Mouse (Mus musculus) induced T-regulatory cell, adult 2 months (primary cell): ENCODE data around the gene Rnf19b.
A peak's percentile ranks its signal among the peaks of the same experiment; 100 is the strongest.

Experiments used
- DNase-seq: peaks from one replicate; pipeline ENCODE4 v3.0.0-alpha.2; 2012; ENCODE audit warnings: low read depth

Gene Rnf19b

DNA sequence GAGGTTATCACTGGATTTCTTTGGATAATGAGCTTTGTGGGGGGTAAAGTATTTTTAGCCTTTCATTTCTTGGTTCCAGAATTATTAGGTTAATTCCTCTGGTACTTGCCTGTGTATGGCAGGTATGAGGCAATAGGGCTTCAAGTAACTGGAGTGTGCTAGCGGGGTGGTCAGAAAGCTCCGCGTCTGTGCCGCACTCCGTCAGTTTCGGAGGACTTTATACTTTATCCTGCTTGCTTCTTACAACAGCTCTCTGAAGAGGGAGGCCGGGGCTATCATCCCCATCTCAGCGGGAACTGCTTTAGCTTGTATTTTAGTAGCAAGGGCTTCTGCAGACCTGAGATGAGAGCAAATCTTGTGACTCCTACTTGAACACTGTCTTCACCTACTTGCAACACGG is 21.1 kb downstream of the Rnf19b start:
- no peak for DNase-seq

DNA sequence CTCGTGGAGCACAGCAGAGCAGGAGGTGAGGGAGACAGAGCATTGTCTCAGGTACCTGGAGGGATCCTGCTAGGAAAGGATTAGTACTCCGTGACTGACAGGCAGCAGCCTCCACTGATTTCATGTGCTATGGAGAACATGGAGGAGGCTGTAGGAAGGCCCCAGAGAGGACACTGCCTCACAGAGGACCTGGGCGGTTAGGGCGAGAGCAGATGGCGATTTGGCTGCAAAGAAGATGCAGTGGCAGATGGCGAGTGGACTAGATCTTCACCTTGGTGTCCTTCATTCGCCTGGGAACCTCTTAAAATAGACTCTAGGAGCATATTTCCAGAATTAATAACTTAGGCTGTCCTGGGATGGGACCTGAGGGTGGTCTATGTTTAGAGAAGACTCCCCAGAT is 23.0 kb downstream of the Rnf19b start:
- DNase-seq = no peak

DNA sequence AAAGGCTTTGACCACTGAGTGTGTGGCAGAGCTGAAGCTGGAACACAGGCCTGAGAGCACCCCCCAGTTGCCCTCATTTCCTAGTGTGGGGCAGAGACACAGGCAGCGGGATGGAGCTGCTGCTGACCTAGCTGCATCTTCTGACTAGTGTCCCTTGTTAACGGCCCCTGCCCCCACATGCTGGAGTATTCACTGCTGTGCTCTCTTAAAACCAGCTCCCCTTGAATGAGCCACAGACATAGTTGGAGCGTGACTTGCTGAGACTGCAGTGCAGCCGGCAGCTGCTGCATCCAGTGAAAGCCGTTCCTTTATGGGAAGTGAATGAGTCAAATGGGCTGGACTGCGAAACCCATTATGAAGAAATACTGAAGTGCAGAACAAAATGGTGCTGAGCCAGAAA is 23.4 kb downstream of the Rnf19b start:
- DNase-seq = no peak

DNA sequence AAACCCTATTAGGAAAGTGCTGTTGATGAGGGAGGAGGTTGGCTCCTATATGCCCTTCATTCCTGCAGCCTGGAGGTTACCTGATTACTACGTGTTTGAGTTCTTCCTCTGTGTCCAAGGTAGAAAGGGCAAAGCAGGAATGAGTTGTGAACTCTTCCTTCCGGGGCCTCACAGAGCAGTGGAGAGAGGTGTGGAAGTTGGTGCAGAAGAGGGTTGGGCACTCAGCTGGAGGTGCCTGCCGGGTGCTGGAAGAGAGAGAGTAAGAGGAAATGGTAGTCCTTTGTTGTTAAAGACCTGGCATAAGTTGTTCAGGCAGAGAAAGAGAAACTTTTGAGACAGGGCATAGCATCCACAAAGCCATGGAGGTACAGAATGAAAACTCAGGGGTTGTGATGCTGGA is 23.9 kb downstream of the Rnf19b start:
- DNase-seq = no peak

DNA sequence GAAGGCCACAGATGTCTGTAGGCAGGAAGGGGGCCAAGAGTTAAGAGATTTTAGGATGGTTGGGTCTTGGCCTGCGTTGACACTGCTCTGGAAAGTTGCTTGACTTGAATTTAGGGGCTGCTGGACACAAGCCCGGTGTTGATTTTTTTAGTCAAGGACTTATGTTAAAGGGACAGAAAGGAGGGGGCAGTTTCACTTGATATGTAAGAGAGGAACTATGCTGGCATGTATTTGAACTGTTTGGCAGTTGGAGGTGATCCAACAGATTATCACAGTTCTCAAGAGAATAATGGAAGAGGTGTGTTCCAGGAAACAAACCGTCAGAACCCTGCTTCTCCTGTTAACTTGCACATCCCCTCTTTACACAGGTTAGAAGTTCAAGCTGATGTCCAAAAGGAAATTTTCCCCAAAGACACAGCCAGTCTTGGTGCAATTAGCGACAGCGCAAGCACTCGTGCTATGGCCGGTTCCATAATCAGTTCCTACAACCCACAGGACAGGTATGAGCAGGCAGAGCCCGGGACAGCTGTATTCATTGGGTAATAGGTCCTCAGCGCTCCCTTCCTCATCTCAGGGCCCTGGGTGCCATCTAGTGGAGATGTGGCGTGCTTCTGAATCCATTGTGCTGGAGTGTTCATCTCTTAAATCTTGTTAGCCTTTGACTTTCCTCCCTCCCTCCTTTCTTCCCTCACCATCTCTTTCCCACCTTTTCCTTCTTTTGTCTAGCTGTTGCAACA is 24.5 kb downstream of the Rnf19b start:
- DNase-seq = peak; percentile 86

DNA sequence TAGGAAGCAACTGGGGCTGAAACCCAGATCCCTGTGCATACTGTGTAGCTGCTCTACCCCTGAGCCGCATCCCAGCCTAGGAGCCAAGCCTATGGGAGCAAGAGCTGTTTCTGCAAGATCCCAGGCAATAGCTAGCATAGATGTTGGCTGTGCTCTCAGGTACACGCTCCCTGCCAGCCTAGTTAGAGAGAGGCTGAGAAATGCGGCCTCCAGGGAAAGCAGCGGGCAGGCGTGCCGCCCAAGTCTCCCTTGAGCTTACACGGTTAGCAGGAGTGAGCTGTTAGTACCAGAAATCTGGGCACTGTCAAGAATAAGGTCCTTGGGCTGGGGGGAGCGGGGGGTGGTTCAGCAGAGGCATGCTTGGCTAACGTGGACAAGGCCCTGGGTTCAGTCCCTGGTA is 26.8 kb downstream of the Rnf19b start:
- DNase-seq = no peak

DNA sequence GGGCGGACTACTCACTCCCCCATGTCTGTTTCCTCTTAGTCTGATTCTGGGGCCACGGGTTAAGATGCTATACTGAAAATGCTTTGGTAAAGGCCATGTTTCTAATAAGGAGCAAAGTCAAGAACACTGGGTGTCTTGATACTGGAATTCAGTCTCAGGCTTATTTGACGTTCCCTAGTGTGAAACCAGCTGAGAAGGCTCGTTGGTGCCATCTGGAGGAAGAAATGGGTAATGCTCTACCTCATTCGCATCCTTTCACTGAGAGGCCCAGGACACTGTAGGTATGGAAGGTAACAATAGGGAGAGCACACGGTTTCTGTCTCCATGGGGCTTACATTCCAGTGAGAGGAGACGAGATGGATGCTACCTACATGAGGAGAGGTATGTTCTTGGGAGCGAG is 28.0 kb downstream of the Rnf19b start:
- DNase-seq = peak; percentile 90

DNA sequence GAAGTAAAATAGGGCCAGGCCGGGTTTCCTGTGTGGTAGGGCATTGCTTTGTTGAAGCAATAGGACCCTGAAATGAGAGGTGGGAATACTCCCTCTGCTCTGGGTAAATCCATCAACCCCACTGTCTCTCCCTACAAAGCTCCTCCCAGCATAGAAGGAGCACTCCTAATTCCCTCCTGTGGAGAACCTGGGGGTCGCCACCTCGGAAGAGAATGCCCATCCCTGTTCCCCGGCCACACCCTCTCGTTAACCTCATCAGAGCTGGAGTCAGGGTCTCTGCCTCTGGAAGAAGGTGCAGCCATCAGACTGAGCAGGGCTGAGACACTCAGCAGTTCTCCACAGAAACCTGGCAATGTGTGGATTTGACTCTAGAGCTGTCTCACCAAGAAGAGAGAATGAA is 29.8 kb downstream of the Rnf19b start:
- DNase-seq = no peak

DNA sequence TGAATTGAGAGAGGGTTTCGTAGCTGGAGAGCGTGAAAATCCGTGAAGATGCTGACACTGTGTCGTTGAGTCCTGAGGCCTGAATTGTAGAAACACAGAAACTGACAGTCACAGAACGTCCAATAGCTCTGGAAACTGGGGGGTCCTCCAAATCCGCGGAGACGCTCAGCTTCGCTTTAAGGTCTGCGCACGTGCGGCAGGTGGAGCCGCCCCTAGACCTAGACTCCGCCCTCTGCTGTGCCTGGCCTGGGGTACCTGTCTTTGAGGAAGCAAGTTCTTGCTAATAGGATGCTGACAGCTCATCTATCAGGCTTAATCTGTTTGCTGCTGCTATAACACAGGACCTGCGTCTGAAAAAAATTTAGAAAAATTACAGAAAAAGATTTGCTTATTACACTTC is 37.2 kb downstream of the Rnf19b start:
- no peak for DNase-seq

DNA sequence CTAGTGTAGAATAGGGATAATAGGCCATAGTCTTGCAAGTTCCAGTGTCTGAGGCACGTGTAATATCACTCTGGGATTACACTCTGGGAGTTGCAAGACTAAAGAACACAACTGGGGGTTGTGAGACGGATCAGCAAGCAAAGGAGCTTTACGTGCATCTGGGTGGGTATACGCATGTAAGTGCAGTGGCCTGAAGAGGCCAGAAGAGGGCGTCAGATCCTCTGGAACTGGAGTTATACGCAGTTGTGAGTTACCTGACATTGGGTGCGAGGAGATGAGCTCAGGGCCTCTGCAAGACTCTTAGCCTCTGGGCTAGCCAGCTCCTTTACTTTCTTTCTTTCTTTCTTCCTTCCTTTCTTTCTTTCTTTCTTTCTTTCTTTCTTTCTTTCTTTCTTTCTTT is 38.9 kb downstream of the Rnf19b start:
- DNase-seq = no peak

DNA sequence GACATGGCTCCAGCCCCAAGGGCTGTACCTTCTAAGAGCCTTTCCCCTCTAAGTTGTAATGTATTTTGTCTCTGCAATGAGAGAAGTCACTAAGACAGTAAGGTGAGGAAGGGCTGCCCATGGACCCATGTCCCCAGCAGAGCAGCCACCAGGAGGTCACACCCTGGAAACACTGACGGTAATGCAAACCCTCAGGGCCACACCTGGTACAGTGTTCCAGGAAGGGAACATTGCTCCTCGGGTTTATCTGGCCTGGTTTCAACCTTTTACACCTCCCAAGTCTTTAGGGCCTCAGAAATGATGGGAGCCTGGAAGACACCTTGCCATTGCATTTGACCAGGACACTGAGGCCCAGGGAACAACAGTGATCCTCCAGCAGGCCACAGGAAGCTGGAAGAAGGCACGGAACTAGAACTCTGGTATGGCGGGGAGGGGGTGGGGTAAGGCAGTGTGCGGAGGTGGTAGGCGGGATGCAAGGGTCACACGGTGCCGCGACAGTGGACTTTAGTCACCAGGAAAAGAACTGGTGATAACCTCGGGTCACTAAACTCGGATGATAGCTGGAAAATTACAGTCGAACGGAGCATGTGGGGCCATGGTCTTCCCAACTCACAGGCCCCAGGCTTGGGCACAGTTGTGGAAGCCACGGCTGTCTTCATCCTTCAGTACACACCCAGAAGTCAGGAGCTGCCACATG is 44.2 kb downstream of the Rnf19b start:
- DNase-seq = no peak

DNA sequence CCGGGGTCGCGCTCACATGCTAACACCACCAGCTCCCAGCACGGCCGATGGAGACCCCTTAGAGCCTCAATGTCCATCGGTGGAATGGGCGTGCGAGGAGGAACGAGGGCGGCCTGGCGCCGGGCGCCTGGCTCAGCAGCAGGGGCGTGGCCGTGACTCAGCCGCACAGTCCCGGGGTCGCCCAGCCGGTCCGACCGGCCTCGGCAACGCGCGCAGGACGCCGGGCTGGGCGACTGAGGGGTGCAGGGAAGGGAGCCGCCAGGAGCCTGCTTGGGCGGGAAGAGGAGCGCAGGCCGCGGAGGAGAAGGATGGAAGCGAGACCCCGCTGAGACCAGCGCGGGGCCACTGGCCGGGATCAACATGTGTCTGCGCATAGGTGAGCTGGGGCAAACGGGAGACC is 47.3 kb downstream of the Rnf19b start, which contains the start of gene Tmem54:
TSS of gene Tmem54 (plus strand) at position 193 of the 400 bp plus-strand sequence.
- DNase-seq = no peak

DNA sequence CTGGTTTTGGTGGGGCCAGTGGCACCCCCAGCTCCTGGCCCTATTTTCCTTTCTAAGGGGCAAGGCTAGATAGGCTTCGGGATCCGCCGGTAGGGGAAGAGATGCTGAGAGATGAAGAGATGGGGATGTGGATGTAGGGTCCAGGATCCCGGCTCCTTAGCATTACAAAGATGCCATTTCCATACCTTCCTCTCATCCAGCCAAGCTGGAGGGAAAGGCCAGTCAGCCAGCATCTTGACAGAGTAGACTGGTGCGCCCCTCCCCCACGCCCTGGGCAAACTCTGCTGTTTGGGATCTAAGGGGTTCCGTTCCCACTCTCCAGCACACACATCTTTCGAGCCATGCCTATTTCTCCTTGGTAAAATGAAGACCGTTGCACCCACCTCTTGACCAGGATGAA is 48.0 kb downstream of the Rnf19b start:
- DNase-seq = no peak

DNA sequence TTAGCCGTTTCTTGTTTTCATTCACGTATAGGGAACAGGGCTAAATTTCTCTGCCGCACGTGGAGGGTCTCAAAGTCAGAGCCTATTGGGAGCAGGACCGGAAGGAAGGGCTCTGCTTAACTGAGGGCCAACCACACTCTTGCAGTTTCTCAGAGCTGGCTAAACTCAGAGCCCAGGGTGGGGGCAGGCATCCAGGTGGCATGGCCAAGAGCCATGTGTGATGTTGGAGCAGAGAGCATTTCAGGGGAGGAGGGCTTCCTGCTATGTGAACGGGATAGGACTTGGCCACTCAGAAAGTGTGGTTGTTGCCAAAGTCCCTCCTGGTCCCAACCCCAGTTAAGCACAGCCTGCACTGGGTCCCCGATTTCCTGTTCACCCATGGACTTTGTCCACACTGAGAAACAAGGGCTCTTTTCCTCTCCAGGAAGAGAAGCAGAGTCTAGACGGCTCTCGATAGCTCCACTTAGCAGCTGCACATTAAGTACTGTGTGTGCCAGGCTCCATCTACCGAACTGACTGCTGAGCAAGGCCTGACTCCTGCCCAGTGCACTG is 49.4 kb downstream of the Rnf19b start:
- DNase-seq = no peak

DNA sequence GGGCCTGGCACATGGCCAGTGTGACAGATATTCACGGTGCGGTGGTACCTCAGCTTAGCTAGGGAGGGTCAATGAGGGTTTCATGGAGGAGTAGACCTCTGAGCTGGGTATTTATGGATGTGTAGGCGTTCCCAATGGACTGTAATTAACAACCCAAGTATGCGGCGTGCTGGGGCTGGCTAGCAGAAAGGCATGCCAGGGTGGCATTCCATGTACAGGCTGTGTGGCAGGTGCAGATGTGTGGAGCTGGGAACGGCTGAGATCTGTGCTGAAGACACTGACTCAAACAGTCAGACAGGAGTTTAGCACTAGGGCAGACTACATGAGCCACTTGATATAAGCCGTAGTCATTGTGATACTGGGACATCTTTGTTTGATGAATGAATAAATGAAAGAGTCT is 50.6 kb downstream of the Rnf19b start:
- no peak for DNase-seq

DNA sequence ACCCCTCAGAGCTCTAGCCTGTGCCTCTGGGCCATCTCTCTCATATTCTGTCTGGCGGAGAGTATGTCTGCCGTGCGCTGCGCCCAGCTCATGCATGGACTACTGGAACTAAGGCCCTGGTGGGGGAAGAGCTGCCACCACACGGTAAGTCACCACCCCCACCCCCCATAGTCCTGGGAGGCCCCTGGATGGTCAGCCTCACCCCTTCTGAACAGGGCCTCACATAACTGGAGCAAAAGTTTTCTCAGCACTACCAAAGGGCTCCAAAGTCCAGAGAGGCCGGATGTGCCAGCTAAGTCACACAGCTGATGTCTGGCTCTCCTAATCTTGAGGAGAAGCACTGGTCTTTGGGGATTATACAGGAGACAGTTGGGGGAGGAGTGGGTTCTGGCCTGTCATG is 52.7 kb downstream of the Rnf19b start:
- no peak for DNase-seq

DNA sequence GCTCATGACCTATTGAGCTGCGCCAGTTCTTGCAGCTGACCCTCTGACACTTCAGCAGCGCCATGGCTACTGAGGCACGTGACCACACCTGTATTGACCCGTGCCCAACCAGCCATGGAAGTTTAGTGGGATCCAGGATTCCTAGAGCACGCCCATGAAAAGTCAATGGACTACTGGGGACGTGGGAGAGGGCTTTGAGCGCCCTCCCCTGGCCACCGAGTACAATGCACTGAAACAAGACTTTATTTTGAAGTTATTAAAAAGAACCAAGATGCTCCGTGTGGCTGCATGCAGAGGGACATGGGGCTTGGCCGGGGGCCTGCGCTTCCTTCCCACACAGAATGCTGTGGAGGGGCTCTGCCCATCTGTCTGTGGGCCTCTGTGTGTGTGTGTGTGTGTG is 53.3 kb downstream of the Rnf19b start:
- no peak for DNase-seq

DNA sequence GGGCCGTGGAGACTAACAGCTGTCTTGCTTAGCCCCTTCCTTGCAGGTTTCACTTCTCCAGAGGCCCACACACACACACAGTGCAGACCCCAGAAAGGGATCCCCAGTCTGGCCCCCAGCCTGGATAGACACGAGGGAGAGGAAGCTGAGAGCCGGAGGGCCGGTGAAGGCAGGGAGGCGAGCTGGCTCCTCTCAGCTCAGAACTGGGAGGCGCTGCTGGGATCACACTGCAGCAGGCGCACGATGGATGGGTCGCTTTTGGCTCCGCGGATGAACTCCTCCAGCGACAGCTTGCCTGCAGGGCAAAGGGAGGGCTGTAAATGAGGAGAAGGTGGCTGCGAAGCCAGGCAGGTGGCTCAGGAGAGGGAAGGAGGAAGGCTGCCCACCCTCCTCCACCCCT is 54.2 kb downstream of the Rnf19b start:
- no peak for DNase-seq

DNA sequence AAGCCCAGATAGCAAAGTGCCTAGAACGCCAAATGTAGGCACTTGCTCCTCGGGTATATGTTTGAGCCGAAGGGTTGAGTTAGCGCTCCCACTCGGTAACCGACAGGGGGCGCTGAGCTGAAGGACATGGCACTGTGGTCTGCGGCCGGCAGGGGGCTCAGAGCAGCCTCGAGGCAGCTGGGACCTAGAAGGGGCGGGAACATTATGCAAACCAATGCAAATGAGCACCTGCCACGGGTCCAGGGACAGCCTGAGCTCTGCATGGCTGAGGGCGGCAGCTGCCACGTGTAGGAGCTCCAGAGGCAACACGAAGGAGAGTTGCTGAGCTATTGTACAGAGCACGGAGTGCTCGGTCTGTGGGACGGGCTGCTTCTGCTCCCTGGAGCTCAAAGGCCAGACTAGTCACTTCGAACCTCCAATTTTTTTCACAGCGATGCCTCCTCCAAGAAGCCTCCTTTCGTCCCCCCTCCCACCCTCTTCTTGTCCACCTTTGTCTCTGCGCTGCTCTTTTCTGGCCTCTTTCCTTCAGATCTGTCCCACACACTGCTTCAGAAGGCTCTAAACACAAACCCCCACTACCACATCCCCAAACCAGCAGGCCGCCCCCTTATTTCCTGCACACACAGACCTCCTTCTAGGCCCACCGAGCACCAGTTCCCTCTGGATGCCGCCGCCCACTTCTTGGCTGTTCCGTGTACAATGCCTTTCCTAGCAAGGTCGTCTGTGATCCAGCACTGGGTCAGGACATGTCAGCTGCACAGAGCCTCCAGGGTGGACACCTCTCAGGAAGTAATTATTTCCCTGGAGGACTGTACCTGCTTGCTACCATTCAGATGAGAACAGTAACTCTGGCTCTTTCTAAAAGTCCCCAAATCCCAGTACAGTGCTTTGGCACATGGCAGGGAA is 55.3 kb downstream of the Rnf19b start:
- peak; percentile 84 for DNase-seq

DNA sequence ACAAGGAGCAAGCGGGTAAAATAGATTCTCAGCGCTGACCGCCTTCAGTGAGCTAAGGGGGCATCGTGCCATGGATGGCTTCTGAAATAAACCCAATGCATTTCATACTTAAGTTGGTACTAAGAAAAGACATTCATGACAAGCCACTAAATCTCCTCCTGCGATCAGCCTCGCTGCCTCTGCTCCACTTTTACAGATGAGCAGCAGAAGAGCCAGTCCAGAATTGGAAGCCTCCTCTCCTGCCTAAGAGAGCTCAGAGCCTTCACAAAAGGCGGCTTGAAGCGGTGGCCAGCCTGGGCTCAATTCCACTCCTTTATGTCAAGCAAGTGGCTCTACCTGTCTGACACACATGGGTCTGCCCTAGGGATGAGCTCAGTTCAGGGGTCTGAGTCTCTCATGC is 58.6 kb downstream of the Rnf19b start:
- no peak for DNase-seq

DNA sequence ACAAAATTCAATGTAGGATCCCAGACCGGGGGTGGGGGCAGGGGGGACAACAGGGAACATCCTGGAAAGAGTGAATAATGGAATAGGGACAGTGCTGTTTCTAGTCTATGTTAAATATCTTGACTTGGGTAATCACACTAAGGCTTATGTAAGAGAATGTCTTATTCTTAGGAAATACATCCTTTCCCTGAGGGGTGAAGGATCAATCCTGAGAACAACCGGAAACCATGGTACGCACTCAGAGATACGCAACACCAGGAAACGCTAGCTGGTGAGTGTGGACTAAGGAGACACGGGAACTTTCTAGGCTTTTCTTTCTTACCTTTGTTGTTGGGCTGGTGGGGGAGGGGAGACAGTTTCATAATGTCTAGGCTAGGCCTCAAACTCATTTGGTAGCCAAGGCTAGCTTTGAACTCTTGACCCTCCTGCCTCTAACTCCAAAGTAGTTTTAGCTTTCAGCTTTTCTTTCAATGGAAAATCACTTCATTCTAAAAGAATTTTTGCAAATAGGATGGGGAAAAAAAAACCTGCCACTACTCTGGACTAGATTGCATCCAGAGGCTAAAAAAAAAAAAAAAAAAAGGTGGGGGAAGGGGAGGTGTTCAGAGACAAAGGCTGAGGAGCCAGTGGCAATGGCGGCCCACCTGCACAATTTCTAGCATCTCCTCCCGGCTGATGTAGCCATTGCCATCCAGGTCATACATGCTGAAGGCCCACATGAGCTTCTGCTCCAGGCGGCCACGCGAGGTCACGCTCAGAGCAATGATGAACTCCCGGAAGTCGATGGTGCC is 59.8 kb downstream of the Rnf19b start:
- no peak for DNase-seq

DNA sequence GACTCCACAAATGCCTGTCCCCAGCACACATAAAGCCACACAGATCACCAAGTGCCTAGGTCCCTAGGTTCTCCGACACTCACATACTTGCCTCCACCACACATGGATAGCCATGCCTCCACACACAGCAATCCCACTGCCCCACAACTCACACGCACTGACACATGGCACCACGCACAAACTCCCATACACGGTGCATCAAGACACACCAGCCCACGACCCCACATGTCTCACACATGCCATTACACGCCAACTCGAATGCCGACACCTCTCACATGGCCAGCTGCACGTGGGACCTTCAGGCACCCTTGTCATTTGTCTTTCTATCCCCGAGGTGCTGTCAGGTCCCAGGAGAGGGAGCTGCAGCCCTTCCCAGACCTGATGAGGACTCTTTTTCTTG is 61.6 kb downstream of the Rnf19b start:
- DNase-seq = no peak
